Mouse (Mus musculus): ENCODE data around the gene Gm47791.

The Gm47791 gene

GRCm38 (mm10) chr1:82725026-82725874 lies 45.8 kb downstream of the Gm47791 start:
- in situ Hi-C loops (cut with MboI, MseI): no loop called here

GRCm38 (mm10) chr1:82724339-82725025 lies 46.6 kb downstream of the Gm47791 start, which contains the start of gene Mff:
TSS of gene Mff (plus strand) at chr1:82724890.
- in situ Hi-C loops (cut with MboI, MseI): no loop called here
